Mouse (Mus musculus) kidney, postnatal 25 days (tissue): Measurements from ENCODE around the gene Mrpl2.

ENCODE experiments used
- DNase-seq, 2 experiments: peaks; one replicate each; pipeline ENCODE4 v3.0.0; 2021; ENCODE audit warnings: mixed read lengths in 2 of 2

Mrpl2 gene

DNA sequence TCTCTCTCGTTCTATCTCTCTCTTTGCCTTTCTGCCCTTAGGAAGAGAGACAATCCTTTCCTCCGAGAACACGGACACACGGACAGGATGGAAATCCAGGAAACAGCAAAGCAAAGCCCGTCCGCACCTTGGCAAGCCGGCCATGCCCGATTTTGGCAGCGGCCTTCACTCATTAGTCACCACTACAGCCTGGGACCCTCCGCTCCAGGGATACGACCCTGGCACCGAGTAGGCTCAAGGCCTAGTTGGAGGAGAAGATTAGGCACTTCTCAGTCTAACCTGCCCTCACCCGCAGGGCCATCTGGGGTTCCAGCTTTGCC, 17.6 kb upstream of the Mrpl2 start:
- peak in 1 of 2 experiments; percentile 26 for DNase-seq

DNA sequence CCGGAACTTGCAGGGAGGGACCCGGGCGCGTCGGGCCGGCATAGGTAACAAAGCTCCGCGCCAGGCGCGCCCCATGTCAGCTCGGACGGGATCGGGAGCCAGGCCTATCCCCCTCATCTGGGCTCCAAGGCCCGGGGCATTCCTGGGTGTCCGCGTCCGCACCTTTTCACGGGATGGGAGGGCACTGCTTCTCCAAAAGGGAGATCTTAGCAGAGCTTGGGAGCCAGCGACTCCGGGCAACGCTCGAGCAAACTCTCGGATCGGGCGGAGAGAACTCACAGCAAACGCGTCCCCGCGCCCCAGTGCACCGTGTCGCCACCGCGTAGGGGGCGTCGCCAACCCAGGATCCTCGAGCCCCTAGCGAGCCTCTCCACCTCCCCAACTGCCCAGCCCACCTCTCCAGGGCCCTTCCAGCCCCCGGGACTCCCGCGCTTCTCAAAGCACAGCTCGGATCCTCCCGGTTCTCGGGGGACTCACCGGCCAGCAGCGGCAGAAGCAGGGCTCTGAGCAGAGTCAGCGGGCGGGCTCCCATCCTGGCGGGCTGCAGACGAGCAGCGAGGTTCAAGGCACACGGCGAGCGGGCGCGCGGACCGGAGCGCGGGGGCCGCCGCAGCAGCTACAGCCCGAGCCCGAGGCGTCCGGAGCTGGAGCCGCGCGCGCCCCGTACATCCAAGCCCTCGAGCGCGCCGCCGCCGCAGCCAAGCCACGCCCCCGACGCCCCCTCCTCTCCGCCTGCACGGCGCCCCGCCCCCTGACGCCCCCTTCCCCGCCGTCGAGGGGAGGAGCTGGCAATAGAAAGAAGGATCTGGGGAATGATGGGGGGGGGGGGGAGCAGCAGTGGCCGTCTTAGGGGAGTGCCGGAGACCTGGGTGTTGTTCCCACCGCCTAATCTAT, 17.0 kb upstream of the Mrpl2 start, which contains the start of gene Ptk7:
Gene Ptk7 (minus strand): TSS at position 714 of the 894 bp plus-strand sequence.
- peak; percentile 75 to 84 for DNase-seq

DNA sequence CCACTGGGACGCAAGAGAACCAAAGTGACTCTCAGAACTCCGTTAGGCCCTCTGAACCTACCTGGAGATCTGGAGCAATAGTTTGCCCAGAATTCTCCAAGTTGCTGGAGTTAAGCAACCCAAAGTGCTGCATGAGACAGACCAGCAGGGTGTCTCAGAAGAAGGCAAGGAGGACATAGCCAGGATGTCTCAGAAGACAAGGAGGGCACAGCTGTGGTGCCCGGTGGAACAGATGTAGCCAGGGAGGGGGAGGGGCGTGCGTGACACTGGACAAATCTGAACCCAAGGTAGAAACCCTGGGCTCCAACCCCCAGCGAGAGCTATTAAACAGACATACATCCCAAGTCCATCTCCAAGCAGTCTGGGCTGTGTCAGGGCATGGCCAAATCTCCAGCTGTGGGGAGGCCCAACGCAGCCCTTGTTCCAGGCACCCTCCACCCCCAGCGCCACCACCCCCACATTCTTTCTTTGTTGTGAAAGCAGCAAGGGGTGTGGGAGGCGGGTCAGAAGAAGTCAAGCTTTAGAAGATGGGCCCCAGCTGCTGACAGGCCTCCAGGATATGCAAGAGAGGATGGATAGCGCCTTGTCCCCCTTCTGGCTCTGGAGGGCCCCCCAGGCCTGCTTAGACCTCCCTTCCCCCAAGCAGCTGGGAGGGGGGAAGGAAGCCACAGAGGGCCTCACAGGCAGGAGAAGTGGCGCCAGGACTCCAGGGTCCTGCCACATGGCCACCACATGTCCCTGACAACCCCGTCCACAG, 16.2 kb upstream of the Mrpl2 start:
- peak; percentile 66 to 76 for DNase-seq

DNA sequence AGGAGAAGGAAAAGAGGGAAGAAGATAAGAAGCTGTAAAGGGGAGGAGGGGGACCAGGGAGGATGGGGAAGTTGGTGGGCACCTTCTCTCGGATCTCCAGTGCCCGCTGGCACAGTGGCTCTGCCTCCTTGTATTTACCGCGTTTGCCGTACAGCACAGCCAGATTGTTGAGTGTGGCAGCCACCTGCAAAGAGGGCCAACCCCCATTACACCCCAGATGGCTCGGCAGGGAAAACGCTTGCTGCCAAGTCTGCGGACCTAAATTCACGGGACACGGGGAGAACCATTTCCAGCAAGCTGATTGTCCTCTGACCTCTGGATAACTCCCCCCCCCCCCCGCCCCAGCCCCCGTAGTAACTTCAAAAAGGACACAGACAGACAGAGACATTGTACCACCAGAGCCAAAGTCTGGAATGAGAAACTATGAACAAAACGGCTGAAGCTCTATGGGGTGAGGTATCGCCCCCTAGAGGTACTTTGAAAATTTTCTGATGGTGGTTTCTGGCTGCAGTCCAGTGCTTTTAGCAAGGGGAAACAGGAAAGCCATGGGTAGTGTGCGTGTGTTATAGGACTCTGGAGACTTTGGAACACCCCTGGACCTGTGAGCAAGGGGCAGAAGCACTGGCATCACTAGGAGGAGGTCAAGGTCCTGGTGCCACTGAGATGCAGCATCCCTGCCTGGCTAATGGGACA, 9.1 kb upstream of the Mrpl2 start:
- peak in 1 of 2 experiments; percentile 73 for DNase-seq

DNA sequence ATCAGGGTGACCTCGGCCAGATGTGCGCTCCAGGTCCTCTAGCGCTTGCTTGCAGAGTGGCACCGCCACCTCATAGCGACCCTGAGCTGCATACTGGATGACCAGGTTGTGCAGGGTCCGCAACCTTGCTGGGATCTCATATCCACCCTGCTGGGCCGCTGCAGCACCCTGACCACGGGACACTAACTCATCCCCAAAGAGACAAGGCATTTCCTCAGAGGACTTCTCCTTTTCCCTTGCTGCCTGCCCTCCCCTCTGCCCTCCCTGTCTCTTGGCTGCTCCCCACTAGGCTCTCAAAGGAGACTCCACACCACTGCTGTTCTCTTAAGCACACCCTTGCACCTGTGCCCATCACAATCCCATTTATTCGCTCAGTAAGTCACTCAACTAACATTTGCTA, 6.1 kb upstream of the Mrpl2 start:
- no peak for DNase-seq

DNA sequence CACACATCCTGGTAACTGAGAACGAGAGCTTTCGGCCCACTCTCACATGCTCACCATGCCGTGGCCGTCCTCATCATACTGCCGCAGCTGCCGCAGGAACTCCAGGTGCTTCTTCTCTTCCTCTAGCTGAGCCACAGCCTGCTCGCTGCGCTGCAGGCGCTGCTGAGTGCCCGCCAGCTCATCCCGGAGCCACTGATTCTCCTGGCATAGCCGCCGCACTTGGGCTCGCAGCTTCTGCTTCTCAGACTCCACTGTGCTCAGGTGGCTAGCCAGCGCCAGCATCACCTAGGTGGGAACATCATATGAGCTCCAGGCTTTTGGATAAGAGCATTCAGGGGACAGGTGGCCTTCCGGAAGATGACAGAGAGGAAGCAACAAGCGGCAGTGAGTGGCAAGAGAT, 4.0 kb upstream of the Mrpl2 start:
- no peak for DNase-seq

DNA sequence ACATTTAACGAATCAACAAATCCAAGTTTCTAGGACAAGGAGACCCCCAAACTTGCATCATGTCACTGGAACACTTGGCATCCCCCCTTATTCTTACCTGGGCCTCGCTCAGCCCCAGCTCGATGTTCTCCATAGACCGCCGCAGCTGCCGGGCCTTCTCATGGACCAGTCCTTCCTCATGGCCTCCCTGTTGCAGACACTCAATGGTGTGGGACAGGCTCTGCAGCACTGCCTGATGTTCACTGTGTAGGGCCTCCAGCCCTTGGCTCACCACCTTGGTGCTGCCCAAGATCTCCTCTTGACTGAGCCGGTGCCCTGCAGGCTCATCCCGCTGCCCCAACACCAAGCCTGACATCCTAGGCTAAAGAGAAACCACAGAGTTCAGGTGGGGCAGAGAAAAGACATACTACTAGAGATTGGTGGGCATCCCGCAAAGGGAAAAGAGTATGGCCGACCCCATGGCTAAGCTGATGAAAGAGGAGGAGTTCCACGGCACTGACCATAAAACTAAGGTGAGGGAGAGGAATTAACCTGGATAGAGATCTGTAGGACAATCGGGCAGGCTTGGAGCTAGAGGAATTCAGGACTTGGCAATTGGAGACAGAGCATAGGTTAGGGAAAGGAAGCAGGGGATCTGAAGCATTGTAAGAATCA, 1.8 kb upstream of the Mrpl2 start:
- no peak for DNase-seq

DNA sequence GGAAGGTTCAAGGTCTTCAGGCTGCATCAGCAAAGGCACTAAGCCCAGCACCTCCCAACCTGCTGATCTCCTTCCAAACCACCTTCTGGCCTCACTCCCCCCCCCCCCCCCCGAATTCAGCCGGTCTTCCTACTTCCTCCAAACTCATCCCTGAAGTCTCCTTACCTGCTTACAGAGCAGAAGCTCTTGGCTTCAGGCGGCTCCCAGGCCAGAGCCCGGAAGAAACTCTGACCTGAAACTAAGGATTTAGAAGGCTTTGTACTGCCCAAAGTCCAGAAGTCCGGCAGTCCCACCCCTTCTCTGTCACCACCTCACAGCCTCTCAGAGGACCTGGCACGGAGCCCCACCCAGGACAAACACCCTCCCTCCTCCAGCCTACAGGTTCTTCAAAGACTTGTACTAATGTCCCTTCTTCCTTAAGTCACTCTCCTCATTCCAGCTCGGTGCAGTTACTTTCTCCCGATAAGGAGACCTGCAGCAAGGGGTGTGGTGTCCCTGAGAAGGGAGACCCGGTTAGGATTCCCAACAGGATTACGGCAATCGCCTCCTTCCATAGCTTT, 1.0 kb upstream of the Mrpl2 start:
- peak; percentile 93 to 96 for DNase-seq

DNA sequence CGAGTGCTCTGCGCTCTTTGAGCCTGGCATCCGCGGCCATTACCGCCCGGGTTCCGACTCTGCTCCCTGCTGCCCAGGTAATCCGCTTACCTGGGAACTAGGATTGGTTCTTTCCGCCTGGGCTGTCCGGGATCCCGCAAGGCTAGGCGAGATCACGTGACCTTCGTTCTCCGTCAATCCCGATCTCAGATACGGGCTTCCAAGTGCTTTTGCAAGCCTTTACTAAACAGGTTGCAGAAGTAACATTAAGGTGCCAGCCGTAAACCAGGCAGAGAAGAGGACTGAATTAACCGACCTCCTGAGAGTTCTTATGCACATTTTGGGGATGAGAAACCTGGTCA, 263 bp downstream of the Mrpl2 start:
- DNase-seq = no peak

DNA sequence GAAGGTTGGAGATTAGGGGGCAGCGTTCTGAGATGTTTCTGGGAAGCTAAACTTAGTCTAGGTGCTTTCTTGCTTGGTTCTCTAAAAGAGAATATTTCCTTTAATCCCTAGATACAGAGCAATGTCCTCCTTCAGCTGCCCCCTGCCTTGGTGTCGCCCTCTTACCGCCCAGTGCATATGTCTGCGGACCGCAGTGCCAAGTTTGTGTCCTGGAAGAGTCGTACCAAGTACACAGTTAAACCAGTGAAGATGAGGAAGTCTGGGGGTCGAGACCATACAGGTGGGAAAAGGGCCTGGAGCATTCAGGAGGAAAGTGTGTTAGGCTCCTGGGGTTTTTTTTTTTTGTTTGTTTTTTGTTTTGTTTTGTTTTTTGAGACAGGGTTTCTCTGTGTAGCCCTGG, 1.2 kb downstream of the Mrpl2 start:
- DNase-seq = no peak

DNA sequence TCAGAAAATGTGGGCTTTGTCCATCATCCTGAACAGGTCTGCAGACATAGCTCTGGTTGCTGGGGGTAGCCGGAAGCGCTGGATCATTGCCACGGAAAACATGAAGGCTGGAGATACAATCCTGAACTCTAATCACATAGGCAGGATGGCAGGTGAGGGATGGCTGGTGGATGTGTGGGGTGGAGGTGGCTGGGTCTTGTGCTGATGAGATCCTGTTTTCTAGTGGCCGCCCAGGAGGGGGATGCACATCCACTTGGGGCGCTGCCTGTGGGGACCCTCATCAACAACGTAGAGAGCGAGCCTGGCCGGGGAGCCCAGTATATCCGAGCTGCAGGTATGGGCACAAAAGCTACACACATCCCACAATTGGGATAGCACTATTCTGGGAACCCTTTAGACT, 2.4 kb downstream of the Mrpl2 start:
- no peak for DNase-seq

DNA sequence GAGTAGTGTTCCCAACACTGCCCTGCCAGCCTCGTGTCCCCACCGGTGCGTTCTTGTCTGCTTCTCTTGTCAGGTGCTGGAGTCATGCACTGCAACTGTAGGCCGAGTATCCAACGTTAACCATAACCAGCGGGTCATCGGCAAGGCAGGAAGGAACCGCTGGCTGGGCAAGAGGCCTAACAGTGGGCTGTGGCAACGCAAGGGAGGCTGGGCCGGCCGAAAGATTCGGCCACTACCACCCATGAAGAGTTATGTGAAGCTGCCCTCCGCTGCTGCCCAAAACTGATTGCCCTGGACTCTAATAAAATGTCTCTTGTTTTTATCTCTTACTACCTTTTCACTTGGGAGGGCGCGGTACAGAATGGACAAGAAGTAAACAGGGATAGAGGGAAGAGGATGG, 3.8 kb downstream of the Mrpl2 start:
- DNase-seq = peak in 1 of 2 experiments; percentile 59

DNA sequence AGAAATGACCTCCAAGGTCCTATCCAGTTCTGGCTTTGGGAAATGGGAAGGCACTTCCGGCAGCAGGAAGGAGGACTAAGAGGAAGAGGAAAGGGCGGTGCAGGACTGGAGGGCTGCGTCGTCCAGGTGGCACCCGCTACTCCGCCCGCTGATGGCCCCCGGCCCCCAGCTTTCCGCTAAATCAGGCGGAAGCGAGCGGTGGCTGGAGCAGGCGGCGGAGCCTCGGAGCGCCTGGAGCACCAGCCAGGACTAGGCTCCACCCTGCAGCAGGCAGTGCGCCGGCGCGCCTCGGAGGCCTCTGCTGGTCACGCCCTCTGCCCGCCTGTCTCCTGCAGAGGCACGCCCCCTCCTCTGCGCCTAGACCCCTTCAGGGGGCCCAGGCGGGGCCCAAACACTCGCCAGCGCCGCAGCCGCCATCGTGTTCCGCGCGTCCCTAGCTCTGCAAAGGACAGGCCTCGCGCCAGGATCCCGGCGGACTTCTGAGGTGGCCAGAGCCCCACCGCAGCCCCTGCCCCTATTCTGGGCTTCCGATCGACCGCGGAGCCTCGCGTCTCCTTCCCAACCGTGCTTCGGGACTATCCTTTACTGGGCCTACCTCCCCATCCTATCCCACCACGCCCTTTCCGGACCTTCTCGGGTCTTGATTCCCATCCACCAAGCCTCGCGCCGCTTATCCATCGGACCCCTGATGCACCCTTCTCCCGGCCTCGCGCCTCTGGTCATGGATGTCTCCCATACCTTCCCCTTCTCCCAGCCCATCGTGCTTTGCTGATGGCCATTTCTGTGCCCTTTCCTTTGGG, 4.4 kb downstream of the Mrpl2 start, which contains the start of gene Cul7:
Gene Cul7 (plus strand): TSS at position 106 of the 800 bp plus-strand sequence.
- DNase-seq = peak; percentile 93 to 97

DNA sequence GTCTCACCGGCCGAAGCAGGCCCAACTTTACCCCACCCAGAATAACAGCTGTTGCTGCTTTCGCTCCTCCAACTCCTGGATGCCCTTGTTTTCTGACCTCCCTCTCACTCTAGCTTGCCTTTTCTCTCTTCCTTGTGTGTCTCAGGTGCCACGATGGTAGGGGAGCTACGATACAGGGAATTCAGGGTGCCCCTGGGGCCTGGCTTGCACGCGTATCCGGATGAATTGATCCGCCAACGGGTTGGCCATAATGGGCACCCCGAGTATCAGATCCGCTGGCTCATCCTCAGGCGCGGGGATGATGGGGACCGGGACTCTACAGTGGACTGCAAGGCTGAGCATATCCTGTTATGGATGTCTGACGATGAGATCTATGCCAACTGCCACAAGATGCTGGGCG, 5.3 kb downstream of the Mrpl2 start:
- no peak for DNase-seq

DNA sequence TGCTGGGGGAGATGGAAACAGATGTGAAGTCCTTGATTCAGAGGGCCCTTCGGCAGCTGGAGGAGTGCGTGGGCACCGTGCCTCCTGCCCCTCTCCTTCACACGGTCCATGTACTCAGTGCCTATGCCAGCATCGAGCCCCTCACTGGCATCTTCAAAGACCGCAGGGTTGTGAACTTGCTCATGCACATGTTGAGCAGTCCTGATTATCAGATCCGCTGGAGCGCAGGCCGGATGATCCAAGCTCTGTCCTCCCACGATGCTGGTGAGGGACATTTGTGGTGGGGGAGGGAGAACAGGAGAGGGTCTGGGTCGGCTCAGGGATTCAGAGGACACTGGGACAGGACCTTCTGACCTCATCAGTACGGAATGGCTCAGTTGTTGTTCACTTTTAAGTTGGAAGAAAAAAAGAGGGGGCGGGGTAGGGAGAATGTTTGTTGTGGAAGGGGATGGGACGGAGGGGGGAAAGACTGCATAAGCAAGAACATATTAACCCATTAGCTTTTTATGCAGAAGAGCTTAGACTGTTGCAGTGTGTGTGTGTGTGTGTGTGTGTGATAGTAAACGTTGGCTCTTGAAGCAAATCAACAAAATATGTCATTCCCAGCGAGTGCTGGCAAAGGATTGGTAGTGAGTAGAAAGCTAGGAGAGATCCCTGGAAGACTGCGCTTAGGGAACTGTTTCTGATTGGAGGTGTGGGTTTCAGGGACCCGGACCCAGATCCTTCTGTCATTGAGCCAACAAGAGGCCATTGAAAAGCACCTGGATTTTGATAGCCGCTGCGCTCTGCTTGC, 5.9 kb downstream of the Mrpl2 start:
- no peak for DNase-seq

DNA sequence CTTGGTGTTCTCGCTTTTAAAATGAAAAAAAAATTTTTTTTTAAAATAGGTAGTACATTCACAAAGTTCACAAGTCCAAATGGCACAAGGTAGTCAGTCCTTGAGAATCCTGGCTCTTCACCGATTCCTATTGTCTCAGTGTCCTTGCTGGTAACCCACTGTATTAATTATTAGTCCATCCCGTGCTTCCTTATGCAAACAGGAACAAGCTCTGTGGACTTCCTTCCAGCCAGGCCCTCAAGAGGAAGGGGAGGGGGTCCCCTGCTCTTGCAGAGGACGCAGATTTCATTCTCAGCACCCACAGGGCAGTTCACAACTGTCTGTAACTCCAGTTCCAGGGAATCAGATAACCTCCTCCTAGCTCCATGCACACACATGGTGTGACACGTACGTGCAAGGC, 10.0 kb downstream of the Mrpl2 start:
- no peak for DNase-seq

DNA sequence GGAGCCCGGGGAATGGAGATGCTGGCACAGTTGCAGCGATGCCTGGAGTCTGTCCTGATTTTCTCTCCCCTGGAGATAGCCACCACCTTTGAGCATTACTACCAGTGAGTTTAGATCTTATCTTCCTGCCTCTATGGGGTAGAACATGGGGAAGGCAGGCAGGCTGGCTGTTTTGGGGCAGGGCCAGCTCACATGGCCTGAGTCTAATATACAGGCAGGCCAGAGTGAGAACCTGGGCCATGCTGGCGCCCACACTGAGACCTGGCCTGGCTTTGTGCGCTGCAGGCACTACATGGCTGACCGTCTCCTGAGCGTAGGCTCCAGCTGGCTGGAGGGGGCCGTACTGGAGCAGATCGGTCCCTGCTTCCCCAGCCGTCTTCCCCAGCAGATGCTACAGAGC, 15.3 kb downstream of the Mrpl2 start:
- no peak for DNase-seq

DNA sequence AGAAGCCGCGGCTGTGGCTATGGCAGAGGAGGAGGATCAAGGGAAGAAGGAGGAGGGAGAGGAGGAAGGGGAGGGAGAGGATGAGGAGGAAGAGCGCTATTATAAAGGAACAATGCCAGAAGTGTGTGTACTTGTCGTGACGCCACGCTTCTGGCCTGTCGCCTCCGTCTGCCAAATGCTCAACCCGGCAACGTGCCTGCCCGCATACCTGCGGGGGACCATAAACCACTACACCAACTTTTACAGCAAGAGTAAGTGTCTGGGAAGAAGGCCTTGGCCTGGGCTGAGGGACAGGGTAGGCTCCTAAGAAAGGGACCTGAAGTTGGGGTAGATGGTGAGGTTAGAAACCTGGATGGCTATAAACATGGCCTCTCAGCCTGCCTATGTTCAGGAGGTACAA, 16.0 kb downstream of the Mrpl2 start:
- DNase-seq = no peak

DNA sequence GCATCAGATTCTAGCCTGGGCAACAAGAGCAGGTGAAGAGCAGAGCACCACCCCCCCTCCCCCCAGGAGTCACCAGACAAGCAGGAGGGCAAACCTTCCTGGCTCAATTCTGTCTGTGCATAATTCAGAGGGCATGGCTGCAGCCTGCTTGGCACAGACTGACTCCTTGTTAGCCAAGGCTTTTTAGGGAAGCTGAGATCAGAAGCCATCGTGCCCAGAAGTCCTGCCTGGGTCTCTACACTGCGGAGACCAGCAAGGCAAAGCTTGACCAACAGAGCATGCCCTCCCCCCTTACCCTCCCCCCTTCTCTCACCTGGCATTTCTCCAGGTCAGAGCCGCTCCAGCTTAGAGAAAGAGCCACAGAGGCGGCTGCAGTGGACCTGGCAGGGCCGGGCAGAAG, 16.7 kb downstream of the Mrpl2 start:
- DNase-seq = peak; percentile 43 to 65

DNA sequence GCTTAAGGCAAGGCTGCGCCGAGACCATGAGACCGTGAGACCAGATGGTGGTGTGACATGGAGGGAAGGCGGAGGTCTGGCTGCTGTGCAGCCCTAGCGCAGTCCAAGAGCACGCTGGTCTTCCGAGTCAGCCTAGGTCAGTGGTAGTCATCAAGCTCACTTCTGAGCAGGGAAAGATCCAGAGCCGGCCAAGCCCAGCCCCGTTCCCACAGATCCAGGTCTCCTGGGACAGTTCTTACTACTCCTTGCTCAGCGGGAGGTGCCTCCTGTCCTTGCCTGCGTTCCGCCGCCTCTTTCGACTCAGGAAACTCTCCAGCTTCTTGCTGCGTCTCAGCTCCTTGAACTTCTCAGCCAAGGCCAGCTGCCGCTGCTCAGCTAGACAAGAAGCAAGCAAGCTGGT, 21.7 kb downstream of the Mrpl2 start:
- DNase-seq = peak in 1 of 2 experiments; percentile 58

DNA sequence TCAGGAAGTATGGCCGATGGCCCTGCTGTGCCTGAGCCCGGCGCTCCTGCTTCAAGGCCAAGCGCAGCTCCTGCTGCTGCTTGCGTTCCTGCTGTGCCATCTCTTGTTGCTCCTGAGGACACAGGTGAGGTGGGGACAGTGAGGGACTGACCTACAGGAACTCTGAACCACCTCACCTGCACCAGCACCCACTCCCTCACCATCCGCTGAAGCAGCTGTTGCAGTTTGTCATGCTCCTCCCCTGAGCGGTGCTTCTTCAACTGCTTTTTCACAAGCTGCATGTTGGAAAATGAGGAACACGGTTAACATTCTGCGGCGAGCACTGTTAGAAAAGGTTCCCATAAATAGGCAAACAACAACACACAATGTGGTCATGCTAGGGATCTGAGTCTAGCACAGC, 23.9 kb downstream of the Mrpl2 start:
- DNase-seq = no peak
